Mouse (Mus musculus) frontal cortex, adult (tissue): ENCODE measurements at regions not wholly inside any gene's neighbourhood (a gene's known extent, or its start where the extent isn't known, plus 50 kb on each side); places are given as distances from the start of the nearest gene placed in this dataset.

ENCODE experiments used
- ATAC-seq: cut with Nextera tagmentation; 2 replicates; pipeline ENCODE4 v1.9.2; 2017; ENCODE audit warnings: mild to moderate bottlenecking, moderate library complexity, mixed read lengths; ENCODE audit not compliant: low TSS enrichment

DNA sequence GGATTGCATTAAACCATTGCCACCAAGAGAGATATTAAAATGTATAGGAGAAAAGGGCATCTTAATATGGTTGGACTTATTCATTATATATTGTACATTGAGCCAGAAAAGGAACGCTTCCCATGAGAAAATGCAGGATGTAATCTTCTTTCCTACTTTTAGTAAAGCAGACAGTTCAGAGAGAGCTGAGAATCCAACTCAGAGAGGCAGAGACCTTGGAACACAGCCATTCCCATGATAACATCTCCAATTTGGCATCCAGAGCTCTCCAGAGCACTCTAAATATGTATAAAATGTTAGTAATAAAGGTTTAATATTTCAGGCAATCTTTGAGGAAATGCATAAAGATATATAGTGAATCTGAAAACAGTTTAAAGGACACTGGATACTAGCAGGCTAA lies 199.3 kb upstream of the Asb5 start:
- ATAC-seq: no peak

- no peak for ATAC-seq
Observed at GRCm38 (mm10) chr8:54331883-54332282, 197.5 kb upstream of the Asb5 start.

- peak; percentile 80 for ATAC-seq
Observed at GRCm38 (mm10) chr8:54351123-54351522, 178.3 kb upstream of the Asb5 start.

GRCm38 (mm10) chr8:54361716-54362115 lies 167.7 kb upstream of the Asb5 start:
- no peak for ATAC-seq

DNA sequence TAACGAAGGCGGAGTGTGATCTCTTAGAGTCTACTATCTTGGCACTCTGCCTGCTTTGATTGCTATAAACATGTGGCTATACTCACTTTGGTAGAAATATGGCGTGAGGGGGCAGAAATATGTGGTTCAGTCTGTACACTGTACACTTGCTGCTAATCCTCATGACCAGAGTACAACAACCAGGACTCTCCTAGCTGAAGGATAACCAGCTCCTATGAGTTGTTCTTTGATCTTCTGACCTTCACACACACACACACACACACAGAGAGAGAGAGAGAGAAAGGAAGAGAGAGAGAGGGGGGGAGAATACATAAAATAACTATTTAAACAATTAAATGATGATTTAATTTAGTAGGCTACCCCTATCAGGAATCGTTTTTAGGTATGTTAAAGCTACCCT lies 158.9 kb upstream of the Asb5 start:
- ATAC-seq: no peak

GRCm38 (mm10) chr8:54371073-54371472 lies 158.3 kb upstream of the Asb5 start:
- ATAC-seq: no peak

DNA sequence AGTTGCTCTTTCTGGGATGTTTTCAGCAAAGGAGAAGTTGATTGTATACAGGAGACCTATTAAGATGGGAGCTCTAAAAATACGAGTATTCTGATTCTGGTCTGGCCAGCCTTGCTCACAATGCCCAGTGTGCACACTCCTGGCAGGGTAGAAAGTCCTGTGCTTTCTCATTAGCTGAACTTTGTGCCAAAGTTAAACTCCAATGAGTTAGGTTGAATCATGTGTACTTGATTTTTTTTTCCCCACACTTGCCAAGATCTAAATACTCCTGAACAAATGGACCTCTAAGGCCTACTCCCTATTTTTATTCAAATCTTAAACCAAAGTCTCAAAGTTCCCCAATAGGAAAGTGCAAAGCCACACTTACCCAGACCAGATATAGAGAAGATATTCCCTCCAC lies 156.5 kb upstream of the Asb5 start:
- ATAC-seq: no peak

GRCm38 (mm10) chr8:54375373-54376098 lies 153.8 kb upstream of the Asb5 start:
- peak; percentile 98 for ATAC-seq

DNA sequence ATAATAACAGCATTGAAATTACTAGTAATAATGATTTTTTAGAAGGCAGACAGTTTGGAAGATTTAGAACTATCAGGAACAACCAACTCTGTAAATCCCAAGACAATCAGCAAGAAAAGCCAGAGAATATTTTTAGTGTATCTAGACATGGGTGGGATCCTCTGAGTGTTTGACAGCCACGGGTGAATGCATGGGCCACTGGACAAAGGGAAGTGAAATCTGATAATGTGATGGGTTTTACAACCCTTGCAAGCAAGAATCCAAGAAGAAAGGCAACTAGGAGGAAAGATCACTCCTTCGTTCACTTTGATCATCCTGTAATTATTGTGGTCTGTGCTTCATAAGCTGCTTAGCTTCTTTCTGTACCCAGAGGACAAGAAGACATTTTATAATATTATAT lies 149.2 kb upstream of the Asb5 start:
- no peak for ATAC-seq

DNA sequence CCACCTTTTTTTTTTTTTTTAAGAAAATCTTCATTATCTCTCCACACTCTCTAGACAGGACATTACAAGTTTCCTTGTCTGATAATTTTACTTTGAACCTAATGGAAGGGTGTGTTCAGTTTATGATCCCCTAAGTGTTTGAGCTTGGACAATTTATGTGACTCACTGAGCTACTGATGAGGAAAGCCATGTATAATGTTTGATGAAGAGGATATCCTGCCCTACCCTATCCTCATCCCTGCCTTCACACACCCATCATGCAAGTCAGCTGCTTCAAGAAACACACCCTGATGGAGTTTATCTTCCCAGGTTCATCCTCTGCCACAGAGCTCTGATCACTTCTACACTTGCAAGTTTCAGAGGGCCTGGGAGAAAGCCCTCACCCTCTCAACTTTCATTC lies 136.5 kb upstream of the Asb5 start:
- ATAC-seq: no peak

DNA sequence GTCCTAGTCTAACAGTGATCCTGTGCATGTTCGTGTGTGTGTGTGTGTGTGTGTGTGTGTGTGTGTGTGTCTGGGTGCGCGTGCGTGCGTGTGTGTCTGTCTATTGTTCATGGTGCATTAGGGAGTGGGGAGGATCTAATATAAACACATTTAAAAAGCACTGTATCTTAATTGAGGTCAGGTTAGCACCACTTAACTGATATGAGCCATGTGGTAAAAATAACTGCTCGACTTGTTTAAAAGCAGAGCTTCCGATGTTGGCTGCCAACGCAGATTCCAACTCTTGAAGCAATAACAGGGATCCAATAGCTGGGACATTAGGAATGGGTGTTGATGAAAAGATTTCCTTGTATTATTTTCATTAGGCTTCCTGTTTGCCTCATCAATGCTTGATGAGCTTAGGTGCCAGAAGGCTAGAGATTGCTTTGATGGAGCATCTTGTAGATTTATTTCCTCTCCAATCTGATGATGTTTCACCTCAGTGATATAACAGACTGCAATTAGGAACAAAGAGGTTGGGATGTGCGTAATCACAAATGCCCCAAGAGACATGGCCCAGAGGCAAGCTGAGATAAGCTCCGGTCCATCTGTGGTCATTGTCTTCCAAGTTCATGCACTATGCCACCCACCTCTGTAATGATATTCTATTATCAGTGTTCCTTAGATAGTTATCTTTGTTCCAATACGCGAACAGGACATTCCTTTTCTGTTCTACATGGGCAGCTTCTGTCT lies 135.7 kb upstream of the Asb5 start:
- ATAC-seq: no peak

DNA sequence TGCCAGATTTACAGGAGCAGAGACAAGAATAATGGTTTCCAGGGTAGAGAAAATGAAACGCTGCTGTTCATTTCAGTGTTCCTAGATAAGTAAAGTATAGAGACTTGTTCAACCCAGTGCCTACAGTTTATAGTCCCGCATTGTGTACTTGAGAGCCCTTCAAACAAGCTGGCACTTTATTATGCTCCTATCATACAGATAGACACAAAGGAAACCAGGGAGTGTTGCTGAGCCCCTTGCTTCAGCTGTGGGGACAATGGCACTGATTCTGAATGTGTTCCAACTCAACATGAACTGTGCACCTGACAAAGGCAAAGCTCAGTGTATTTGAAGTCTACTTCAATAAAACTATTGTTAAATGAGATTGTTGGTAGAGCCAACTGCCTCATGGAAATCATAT lies 123.7 kb upstream of the Asb5 start:
- no peak for ATAC-seq

DNA sequence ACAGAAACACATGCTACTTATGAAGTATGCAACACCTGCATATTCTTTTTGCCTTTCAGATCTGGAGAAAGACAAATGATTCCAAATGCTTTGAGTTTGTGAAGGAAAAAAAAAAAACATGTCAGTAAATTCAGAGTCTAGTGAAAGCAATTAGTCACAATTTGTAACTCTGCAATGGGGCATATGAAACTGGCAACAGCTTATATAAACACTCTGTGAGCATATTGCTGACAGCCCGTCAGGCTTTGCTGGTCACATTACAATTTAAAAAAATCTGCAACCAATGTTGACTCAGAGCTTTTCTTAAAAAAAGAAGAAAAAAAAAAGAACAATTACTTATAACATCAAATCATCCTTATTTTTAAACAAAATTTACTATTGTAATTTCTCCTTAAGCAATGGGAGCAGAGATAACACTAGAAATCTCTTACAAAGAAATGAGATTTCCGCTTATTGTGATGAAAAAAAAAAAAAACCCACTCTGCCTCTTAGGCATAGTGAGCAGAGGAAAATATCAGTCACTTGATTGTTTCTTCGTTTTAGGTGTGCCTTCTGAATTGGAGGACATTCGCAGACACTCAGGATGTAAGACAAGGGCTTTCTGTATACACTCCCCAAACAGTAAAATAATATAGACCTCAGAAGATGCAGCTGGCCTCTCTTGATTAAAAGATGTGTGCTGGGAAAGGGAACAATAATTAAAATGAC lies 115.1 kb upstream of the Asb5 start:
- no peak for ATAC-seq

GRCm38 (mm10) chr8:54416691-54417090 lies 112.7 kb upstream of the Asb5 start:
- ATAC-seq: peak; percentile 86

- ATAC-seq: peak; percentile 77
Observed at GRCm38 (mm10) chr8:54418035-54418434, 111.3 kb upstream of the Asb5 start.

DNA sequence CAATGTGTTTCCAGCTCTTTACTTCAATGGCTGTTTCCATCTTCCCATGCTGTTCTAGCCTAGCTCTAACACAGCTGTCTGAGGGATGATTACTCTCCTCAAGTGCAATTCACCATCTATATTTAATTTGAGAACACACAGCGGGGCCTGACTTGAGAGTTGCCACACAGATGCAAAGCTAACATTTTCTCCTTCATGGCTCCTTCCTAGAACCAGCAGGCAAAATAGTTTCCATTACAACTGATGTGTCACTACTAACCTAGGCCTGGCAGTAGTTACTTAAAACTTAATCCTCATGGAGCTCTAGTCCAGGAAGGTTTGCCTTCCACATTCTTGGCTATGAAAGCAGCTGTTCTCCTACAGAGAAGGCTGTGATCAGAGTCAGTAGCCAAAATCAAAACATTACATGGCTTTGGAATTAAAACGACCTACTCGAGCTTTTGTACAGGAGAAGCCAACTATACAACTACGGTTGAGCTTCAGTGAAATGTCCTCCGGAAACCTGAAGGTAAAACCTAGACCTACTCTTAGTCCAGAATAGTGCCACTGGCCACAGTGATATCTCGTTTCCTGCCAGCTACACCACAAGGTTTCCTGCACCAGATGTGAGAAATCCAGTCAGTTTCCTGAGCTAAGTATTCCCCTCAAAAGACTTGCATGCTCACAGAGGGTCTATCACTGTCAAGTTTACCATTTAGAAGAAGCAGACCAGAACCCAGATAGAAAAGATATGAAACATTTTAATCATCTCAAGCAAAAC lies 108.9 kb upstream of the Asb5 start:
- peak; percentile 67 for ATAC-seq

GRCm38 (mm10) chr8:54425039-54425438 lies 104.3 kb upstream of the Asb5 start:
- ATAC-seq: no peak

DNA sequence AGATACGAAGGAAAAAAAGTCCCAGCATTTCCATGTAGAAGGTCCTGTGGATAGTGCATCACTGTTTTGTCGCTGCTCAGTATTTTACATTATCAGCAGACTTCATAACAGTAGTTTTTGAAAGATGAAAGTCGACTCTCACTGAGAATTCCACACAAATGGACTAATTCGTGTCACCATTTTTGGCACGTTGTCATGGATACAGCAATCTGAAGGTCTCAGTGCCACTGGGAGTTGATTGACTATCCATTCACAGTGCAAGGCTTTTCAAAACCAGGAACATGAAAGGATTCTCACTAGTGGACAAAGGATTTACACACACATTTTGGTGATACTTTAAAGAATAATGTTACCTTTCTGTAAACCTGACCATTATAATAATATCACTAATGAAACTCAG lies 93.7 kb upstream of the Asb5 start:
- no peak for ATAC-seq

DNA sequence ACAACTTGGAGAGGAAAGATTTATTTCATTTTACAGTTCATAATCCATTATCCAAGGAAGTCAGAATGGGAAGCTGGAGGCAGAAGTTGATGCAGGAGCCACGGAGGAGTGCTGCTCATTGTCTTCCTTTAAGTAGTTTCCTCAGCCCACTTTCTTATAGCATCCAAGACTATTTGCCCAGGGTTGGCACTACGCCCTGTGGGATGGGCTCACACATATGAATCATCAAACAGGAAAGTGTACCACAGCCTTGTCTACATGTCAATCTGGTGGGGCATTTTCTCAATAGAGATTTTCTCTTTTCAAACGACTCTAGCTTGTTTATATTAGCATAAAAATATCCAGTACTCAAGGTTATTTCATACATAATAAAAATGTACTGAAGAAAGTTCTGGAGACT lies 88.2 kb upstream of the Asb5 start:
- no peak for ATAC-seq

- no peak for ATAC-seq
Observed at GRCm38 (mm10) chr8:54442395-54442794, 87.0 kb upstream of the Asb5 start.

DNA sequence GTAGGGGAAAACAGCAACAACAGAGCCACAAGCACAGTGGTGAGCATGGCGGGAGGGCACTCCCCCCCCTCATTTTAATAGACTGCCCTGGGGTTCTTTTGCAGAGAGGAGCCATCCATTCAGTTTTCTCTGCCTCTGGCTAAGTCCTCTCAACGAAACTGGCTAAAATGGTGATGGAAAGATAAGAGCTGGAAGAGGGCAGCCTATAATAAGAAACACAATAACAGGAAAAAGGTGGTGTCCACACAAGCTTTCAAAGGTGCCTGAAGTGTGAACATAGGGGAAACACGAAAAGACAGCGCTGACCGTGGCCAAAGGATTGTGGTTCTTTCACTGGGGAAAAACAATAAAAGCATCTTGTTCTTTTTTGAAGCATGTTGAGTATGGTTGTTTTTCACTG lies 83.0 kb upstream of the Asb5 start:
- no peak for ATAC-seq

DNA sequence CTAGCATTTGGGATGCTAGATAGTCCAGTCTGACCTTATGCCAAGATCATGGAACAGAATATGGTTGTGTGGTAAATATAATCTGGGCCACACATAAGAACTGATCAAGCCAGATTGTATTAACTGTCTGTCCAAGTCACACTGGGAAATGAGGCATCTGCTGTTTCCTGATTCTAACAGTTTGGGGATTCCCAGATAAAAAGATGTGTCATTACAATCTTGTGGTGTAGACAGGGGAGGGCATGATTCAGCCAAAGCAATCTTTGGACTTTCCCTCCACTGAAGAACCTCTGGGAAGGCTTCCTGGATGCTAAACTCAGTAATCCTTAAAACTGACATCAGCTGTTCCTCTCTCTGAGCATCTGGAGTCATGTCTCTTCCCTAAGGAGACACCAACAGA lies 79.6 kb upstream of the Asb5 start:
- no peak for ATAC-seq
